Mouse (Mus musculus): Measurements from ENCODE around the gene Elf2. TPM values are rescaled to one million over a fixed set of nuclear protein-coding genes. Genes with fewer than 3 reads are reported as not detected.
A peak's percentile ranks its signal among the peaks of the same experiment; 100 is the strongest.
"Not testable (repeated sequence)": the region's sequence is repeated elsewhere in the genome, so short reads cannot be mapped to it uniquely, and the experiment has no call there.

The Elf2 gene
- polyA plus RNA-seq, 1 experiment from 2014 or later, result 37.9 TPM

GRCm38 (mm10) chr3:51318053-51318452, 22.4 kb downstream of the Elf2 start:
- H3K9me3 ChIP-seq (replicated peaks); DNase-seq (ENCODE audit: low spot score); H3K27me3 ChIP-seq (ENCODE audit: low read depth, poor library complexity, severe bottlenecking); H3K27ac ChIP-seq (replicated peaks); H3K4me3 ChIP-seq; H3K4me1 ChIP-seq: not testable (repeated sequence)
- 89% methylated on average over 3 of the region's 3 CpGs for WGBS
- H3K36me3 ChIP-seq, result peaks cover 68% of the 10 kb centered on the region

GRCm38 (mm10) chr3:51316876-51317275, 23.6 kb downstream of the Elf2 start:
- Histone ChIP-seq H3K27ac (replicated peaks) (no peak overlapping the region), H3K36me3 (peaks cover 59% of the 10 kb centered on the region), H3K4me1 (no peaks in the 10 kb centered on the region), H3K27me3 (ENCODE audit: low read depth, poor library complexity, severe bottlenecking) (no peaks in the 10 kb centered on the region), H3K4me3 (no peak overlapping the region), H3K9me3 (replicated peaks) (no peaks in the 10 kb centered on the region)
- no peak for DNase-seq (ENCODE audit: low spot score)
- WGBS, result 92% methylated on average over 10 of the region's 10 CpGs

GRCm38 (mm10) chr3:51311638-51312037, 28.8 kb downstream of the Elf2 start:
- 51% methylated on average over 9 of the region's 9 CpGs for WGBS
- H3K9me3 ChIP-seq (replicated peaks), result no peaks in the 10 kb centered on the region
- H3K4me3 ChIP-seq, result no peak overlapping the region
- H3K27ac ChIP-seq (replicated peaks), result no peak overlapping the region
- no peaks in the 10 kb centered on the region for H3K27me3 ChIP-seq (ENCODE audit: low read depth, poor library complexity, severe bottlenecking)
- DNase-seq (ENCODE audit: low spot score), result no peak
- H3K36me3 ChIP-seq, result peaks cover 30% of the 10 kb centered on the region
- H3K4me1 ChIP-seq, result peaks cover 5% of the 10 kb centered on the region; the same call in 1 of the 2 replicates

GRCm38 (mm10) chr3:51310098-51310497, 30.4 kb downstream of the Elf2 start:
- Histone ChIP-seq H3K4me1 (peaks cover 5% of the 10 kb centered on the region; the same call in 1 of the 2 replicates), H3K27ac (replicated peaks) (peak overlapping the region; percentile 33), H3K36me3 (peaks cover 42% of the 10 kb centered on the region), H3K4me3 (no peak overlapping the region), H3K27me3 (ENCODE audit: low read depth, poor library complexity, severe bottlenecking) (no peaks in the 10 kb centered on the region), H3K9me3 (replicated peaks) (no peaks in the 10 kb centered on the region)
- DNase-seq (ENCODE audit: low spot score), result no peak
- WGBS, result 42% methylated on average over 7 of the region's 7 CpGs

- no peak for DNase-seq (ENCODE audit: low spot score)
- Histone ChIP-seq H3K36me3 (peaks cover 52% of the 10 kb centered on the region), H3K4me3 (no peak overlapping the region), H3K27ac (replicated peaks) (no peak overlapping the region), H3K4me1 (peaks cover 5% of the 10 kb centered on the region; the same call in 1 of the 2 replicates), H3K27me3 (ENCODE audit: low read depth, poor library complexity, severe bottlenecking) (no peaks in the 10 kb centered on the region), H3K9me3 (replicated peaks) (peaks cover 7% of the 10 kb centered on the region; the same call in 1 of the 2 replicates)
- 74% methylated on average over 2 of the region's 2 CpGs for WGBS
Measured at GRCm38 (mm10) chr3:51306621-51307020, 33.8 kb downstream of the Elf2 start.

- H3K36me3 ChIP-seq, result peaks cover 56% of the 10 kb centered on the region
- peaks cover 5% of the 10 kb centered on the region; the same call in 1 of the 2 replicates for H3K4me1 ChIP-seq
- H3K9me3 ChIP-seq (replicated peaks), result peaks cover 7% of the 10 kb centered on the region; the same call in 1 of the 2 replicates
- no peak for DNase-seq (ENCODE audit: low spot score)
- no peak overlapping the region for H3K4me3 ChIP-seq
- H3K27ac ChIP-seq (replicated peaks), result no peak overlapping the region
- H3K27me3 ChIP-seq (ENCODE audit: low read depth, poor library complexity, severe bottlenecking), result no peaks in the 10 kb centered on the region
- 92% methylated on average over 8 of the region's 8 CpGs for WGBS
Measured at GRCm38 (mm10) chr3:51305961-51306360, 34.5 kb downstream of the Elf2 start.

GRCm38 (mm10) chr3:51302971-51303476, 37.4 kb downstream of the Elf2 start:
- peaks cover 7% of the 10 kb centered on the region; the same call in 1 of the 2 replicates for H3K9me3 ChIP-seq (replicated peaks)
- peaks cover 49% of the 10 kb centered on the region for H3K36me3 ChIP-seq
- no peaks in the 10 kb centered on the region for H3K27me3 ChIP-seq (ENCODE audit: low read depth, poor library complexity, severe bottlenecking)
- DNase-seq (ENCODE audit: low spot score), result no peak
- H3K27ac ChIP-seq (replicated peaks), result no peak overlapping the region
- 88% methylated on average over 3 of the region's 3 CpGs for WGBS
- H3K4me3 ChIP-seq, result no peak overlapping the region
- no peaks in the 10 kb centered on the region for H3K4me1 ChIP-seq

GRCm38 (mm10) chr3:51301583-51301982, 38.9 kb downstream of the Elf2 start:
- no peak for DNase-seq (ENCODE audit: low spot score)
- Histone ChIP-seq H3K4me1 (no peaks in the 10 kb centered on the region), H3K4me3 (no peak overlapping the region), H3K27me3 (ENCODE audit: low read depth, poor library complexity, severe bottlenecking) (no peaks in the 10 kb centered on the region), H3K9me3 (replicated peaks) (peaks cover 7% of the 10 kb centered on the region; the same call in 1 of the 2 replicates), H3K27ac (replicated peaks) (no peak overlapping the region), H3K36me3 (peaks cover 53% of the 10 kb centered on the region)
- 90% methylated on average over 6 of the region's 6 CpGs for WGBS

GRCm38 (mm10) chr3:51296790-51297189, 43.7 kb downstream of the Elf2 start:
- Histone ChIP-seq H3K27me3 (ENCODE audit: low read depth, poor library complexity, severe bottlenecking) (no peaks in the 10 kb centered on the region), H3K4me1 (no peaks in the 10 kb centered on the region), H3K27ac (replicated peaks) (no peak overlapping the region), H3K36me3 (peaks cover 41% of the 10 kb centered on the region), H3K9me3 (replicated peaks) (peaks cover 2% of the 10 kb centered on the region; the same call in 1 of the 2 replicates), H3K4me3 (no peak overlapping the region)
- 90% methylated on average over 1 of the region's 1 CpGs for WGBS
- DNase-seq (ENCODE audit: low spot score), result no peak

GRCm38 (mm10) chr3:51295225-51295624, 45.2 kb downstream of the Elf2 start:
- Histone ChIP-seq H3K27me3 (ENCODE audit: low read depth, poor library complexity, severe bottlenecking) (no peaks in the 10 kb centered on the region), H3K4me1 (no peaks in the 10 kb centered on the region), H3K36me3 (peaks cover 35% of the 10 kb centered on the region), H3K4me3 (no peak overlapping the region), H3K9me3 (replicated peaks) (no peaks in the 10 kb centered on the region), H3K27ac (replicated peaks) (no peak overlapping the region)
- WGBS, result 69% methylated on average over 2 of the region's 2 CpGs
- DNase-seq (ENCODE audit: low spot score), result peak; percentile 4

- Histone ChIP-seq H3K9me3 (replicated peaks) (no peaks in the 10 kb centered on the region), H3K27me3 (ENCODE audit: low read depth, poor library complexity, severe bottlenecking) (no peaks in the 10 kb centered on the region), H3K4me3 (no peak overlapping the region), H3K36me3 (peaks cover 35% of the 10 kb centered on the region), H3K27ac (replicated peaks) (no peak overlapping the region), H3K4me1 (0 out of 2 replicates have a peak, but pooled peaks cover 2% of the 10 kb centered on the region)
- 43% methylated on average over 2 of the region's 2 CpGs for WGBS
- DNase-seq (ENCODE audit: low spot score), result no peak
Measured at GRCm38 (mm10) chr3:51294251-51294650, 46.2 kb downstream of the Elf2 start.

GRCm38 (mm10) chr3:51288880-51289821, 51.3 kb downstream of the Elf2 start:
- Histone ChIP-seq H3K36me3 (peaks cover 25% of the 10 kb centered on the region), H3K4me1 (0 out of 2 replicates have a peak, but pooled peaks cover 2% of the 10 kb centered on the region), H3K27ac (replicated peaks) (peak overlapping the region; percentile 68), H3K27me3 (ENCODE audit: low read depth, poor library complexity, severe bottlenecking) (no peaks in the 10 kb centered on the region), H3K9me3 (replicated peaks) (no peaks in the 10 kb centered on the region), H3K4me3 (no peak overlapping the region)
- DNase-seq (ENCODE audit: low spot score), result peak; percentile 74
- 60% methylated on average over 11 of the region's 11 CpGs for WGBS

- no peak overlapping the region for H3K27ac ChIP-seq (replicated peaks)
- no peaks in the 10 kb centered on the region for H3K27me3 ChIP-seq (ENCODE audit: low read depth, poor library complexity, severe bottlenecking)
- 0 out of 2 replicates have a peak, but pooled peaks cover under 1% of the 10 kb centered on the region for H3K4me1 ChIP-seq
- peaks cover 9% of the 10 kb centered on the region for H3K36me3 ChIP-seq
- no peak for DNase-seq (ENCODE audit: low spot score)
- WGBS, result 92% methylated on average over 1 of the region's 1 CpGs
- no peak overlapping the region for H3K4me3 ChIP-seq
- no peaks in the 10 kb centered on the region for H3K9me3 ChIP-seq (replicated peaks)
Measured at GRCm38 (mm10) chr3:51284375-51284774, 56.1 kb downstream of the Elf2 start.

Data from midbrain, embryonic 10.5 days (tissue).